In genomic region chr17:78231567-78231966, GRCm38 (mm10) we compare ENCODE assay signal across 20 mouse cellular contexts.
"Had no signal": no experiment of that assay in that cellular context is flagged by ENCODE, and none has a peak within 500 bp of the region (broad histone marks: within the 10 kb centered on the region; RNA-seq: fewer than 3 reads in every experiment).

No protein-coding gene starts in this region.

- H3K4me2 ChIP-seq: lung, embryonic 15.5 days; midbrain, embryonic 11.5 days; midbrain, embryonic 13.5 days; midbrain, embryonic 15.5 days; neural tube, embryonic 13.5 days; stomach, embryonic 15.5 days had no signal

- H3K9ac ChIP-seq: liver, embryonic 14.5 days; lung, embryonic 15.5 days; midbrain, embryonic 13.5 days; midbrain, embryonic 15.5 days; neural tube, embryonic 13.5 days; neural tube, embryonic 15.5 days; stomach, embryonic 15.5 days had no signal

- H3K27ac ChIP-seq: liver, embryonic 14.5 days; lung, embryonic 15.5 days; midbrain, embryonic 13.5 days; stomach, embryonic 15.5 days; stomach, postnatal 0 days had no signal

- ATAC-seq: lung, postnatal 0 days; midbrain, embryonic 15.5 days had no signal

- H3K9me3 ChIP-seq: lung, embryonic 15.5 days; megakaryocyte, embryonic 14.5 days; midbrain, embryonic 13.5 days; midbrain, embryonic 15.5 days; neural tube, embryonic 13.5 days; neural tube, embryonic 15.5 days; stomach, embryonic 15.5 days had no signal

- H3K36me3 ChIP-seq: lung, embryonic 15.5 days; midbrain, embryonic 13.5 days; midbrain, embryonic 15.5 days; neural tube, embryonic 13.5 days; neural tube, embryonic 15.5 days; stomach, embryonic 15.5 days had no signal

- H3K27me3 ChIP-seq: megakaryocyte, embryonic 14.5 days; midbrain, embryonic 13.5 days; midbrain, embryonic 15.5 days; neural tube, embryonic 13.5 days; neural tube, embryonic 15.5 days; stomach, embryonic 15.5 days had no signal

- H3K4me3 ChIP-seq: lung, embryonic 15.5 days; megakaryocyte, embryonic 14.5 days; midbrain, embryonic 13.5 days; midbrain, embryonic 15.5 days; neural tube, embryonic 13.5 days; neural tube, embryonic 15.5 days; stomach, embryonic 15.5 days had no signal

- DNase-seq: lung, adult 18-20 months; lung, postnatal 14 days; lung, postnatal 36 days; retina, postnatal 1 day; right cerebral cortex, adult 18-20 months; right cerebral cortex, postnatal 25 days; thymus, adult 2 months; thymus, postnatal 25 days; thymus, postnatal 4 days had no signal
